Mouse (Mus musculus) neural tube, embryonic 14.5 days (tissue): Measurements from ENCODE around the gene Sik3. TPM values are rescaled to one million over a fixed set of nuclear protein-coding genes. Genes with fewer than 3 reads are reported as not detected.
A peak's percentile ranks its signal among the peaks of the same experiment; 100 is the strongest.

Experiments used
- ATAC-seq: fragments of 200-750 bp; cut with Nextera tagmentation; 2 replicates; pipeline ENCODE4 v1.8.0; 2017; ENCODE audit warnings: low read depth, mild to moderate bottlenecking, moderate TSS enrichment, moderate library complexity
- H3K27ac ChIP-seq: fragments of 300-500 bp; sonication (generic); 2 replicates; pipeline ENCODE4 v1.5.1; 2014; ENCODE audit warnings: low read depth, mild to moderate bottlenecking, control low read depth, low read length, moderate library complexity, mixed read lengths
- H3K27me3 ChIP-seq: fragments of 300-500 bp; sonication (generic); 2 replicates; pipeline ENCODE4 v1.6.1; 2014; ENCODE audit warnings: low read length; ENCODE audit not compliant: control insufficient read depth, insufficient read depth
- H3K36me3 ChIP-seq: fragments of 300-500 bp; sonication (generic); 2 replicates; pipeline ENCODE4 v1.6.1; 2014; ENCODE audit warnings: low read length, mixed read lengths; ENCODE audit not compliant: control insufficient read depth, insufficient read depth
- H3K4me1 ChIP-seq: fragments of 300-500 bp; sonication (generic); 2 replicates; pipeline ENCODE4 v1.6.1; 2014; ENCODE audit warnings: low read length; ENCODE audit not compliant: control insufficient read depth, insufficient read depth
- H3K4me2 ChIP-seq: fragments of 300-500 bp; sonication (generic); 2 replicates; pipeline ENCODE4 v1.6.1; 2014; ENCODE audit warnings: mild to moderate bottlenecking, low read depth, low read length, control low read depth
- H3K4me3 ChIP-seq: fragments of 300-500 bp; sonication (generic); 2 replicates; pipeline ENCODE4 v1.5.1; 2014; ENCODE audit warnings: low read depth, low read length, control low read depth, mixed read lengths
- H3K9ac ChIP-seq: fragments of 300-500 bp; sonication (generic); replicated peaks from 2 replicates; pipeline ENCODE4 v1.6.1; 2014; ENCODE audit warnings: low read depth, mild to moderate bottlenecking, control low read depth, low read length, mixed read lengths
- H3K9me3 ChIP-seq: fragments of 300-500 bp; sonication (generic); 2 replicates; pipeline ENCODE4 v1.6.1; 2016; ENCODE audit warnings: low read length; ENCODE audit not compliant: control insufficient read depth
- WGBS: fragments of 180-500 bp; shearing (Covaris S2); extraction: QIAGEN DNeasy Blood & Tissue Kit; methylation state at CpG from one replicate; pipeline ENCODE4 v1.1.7; 2014; 5-methylcytosine and 5-hydroxymethylcytosine counted together
- polyA plus RNA-seq: library from polyadenylated mRNA; unstranded; fragments of >200 nt; fragmentation: Nextera tagmentation; extraction: Ambion mirVana; gene quantifications from 2 replicates; pipeline ENCODE4 v1.2.1, GENCODE M21; 2014

Gene Sik3
- polyA plus RNA-seq, 1 experiment from 2014 or later: 10.5 TPM

DNA sequence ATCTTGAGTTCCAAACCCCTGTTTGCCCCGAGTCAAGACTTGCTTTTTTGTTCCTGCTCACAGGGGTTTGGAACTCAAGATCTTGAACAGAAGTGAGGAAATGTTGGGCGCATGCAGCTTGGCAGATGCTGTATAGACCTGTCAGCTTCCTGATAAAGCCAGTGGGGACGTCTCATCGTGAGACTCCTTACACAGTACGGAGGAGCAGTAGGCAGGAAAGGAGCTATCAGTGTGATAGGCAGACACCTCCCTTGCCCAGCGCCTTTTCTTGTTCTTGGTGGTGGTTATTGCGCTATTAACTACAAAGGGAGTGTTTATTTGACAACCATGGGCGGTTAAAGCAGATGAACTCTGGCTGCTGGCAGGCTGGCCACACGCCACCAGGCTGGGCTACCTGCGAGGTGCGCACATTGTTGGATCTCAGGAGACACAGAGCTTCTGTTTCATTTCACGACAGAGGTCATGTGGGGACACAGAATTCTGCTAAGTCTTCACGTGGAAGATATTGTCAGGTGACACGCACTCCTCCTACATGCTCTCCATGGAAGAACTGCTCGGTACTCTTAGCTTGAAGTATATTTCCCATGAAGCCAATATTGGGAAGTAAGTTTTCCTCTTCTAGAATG is 85.9 kb downstream of the Sik3 start:
- ATAC-seq: no peak
- Histone ChIP-seq H3K4me2 (no peak overlapping the region), H3K9ac (no peak overlapping the region), H3K9me3 (no peaks in the 10 kb centered on the region), H3K27ac (no peak overlapping the region), H3K36me3 (no peaks in the 10 kb centered on the region), H3K27me3 (no peaks in the 10 kb centered on the region), H3K4me1 (0 out of 2 replicates have a peak, but pooled peaks cover 2% of the 10 kb centered on the region), H3K4me3 (no peak overlapping the region)
- WGBS: 71% methylated on average over 15 of the region's 15 CpGs

DNA sequence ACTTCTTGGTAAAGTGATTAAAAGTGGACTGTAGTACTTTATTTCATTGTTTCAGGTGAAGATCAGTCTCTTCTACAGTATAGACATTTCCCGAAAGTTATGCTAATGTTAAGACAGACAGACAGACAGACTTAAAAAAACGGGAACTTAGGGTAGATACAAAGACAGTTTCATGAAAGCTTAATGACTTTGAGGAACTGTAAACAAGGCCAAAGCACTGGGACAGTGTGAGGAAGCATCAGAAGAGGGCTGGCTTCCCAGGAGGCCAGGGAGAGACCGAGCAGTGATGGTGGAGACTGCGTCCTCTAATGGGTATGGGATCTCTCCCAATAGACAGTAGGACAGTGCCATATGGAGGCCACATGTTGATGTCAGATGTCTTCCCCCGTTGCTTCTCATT is 86.5 kb downstream of the Sik3 start:
- no peaks in the 10 kb centered on the region for H3K9me3 ChIP-seq
- no peak overlapping the region for H3K4me2 ChIP-seq
- H3K27me3 ChIP-seq: no peaks in the 10 kb centered on the region
- H3K4me3 ChIP-seq: no peak overlapping the region
- 86% methylated on average over 5 of the region's 5 CpGs for WGBS
- no peak overlapping the region for H3K27ac ChIP-seq
- H3K4me1 ChIP-seq: 0 out of 2 replicates have a peak, but pooled peaks cover 2% of the 10 kb centered on the region
- H3K9ac ChIP-seq: no peak overlapping the region
- no peak for ATAC-seq
- no peaks in the 10 kb centered on the region for H3K36me3 ChIP-seq

DNA sequence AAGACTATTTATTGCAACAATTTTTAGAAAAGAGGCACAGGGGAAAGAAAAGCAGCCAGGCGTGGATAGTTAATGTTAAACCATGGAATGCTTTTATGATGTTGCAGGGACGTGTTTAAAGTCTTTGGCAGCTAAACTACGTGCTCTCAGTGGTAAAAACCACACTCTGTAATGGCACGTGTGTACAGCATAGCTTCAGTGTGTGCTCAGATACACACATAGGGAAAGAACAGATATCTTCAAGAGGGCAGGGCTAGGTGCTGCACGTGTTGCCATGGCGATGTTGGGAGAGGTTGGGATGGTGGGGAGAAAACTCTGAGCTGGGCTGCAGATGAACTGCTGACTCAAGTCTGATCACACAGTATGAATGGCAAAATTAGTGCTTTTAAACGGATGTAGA is 90.5 kb downstream of the Sik3 start:
- 0 out of 2 replicates have a peak, but pooled peaks cover 2% of the 10 kb centered on the region for H3K4me1 ChIP-seq
- no peak for ATAC-seq
- 63% methylated on average over 7 of the region's 7 CpGs for WGBS

DNA sequence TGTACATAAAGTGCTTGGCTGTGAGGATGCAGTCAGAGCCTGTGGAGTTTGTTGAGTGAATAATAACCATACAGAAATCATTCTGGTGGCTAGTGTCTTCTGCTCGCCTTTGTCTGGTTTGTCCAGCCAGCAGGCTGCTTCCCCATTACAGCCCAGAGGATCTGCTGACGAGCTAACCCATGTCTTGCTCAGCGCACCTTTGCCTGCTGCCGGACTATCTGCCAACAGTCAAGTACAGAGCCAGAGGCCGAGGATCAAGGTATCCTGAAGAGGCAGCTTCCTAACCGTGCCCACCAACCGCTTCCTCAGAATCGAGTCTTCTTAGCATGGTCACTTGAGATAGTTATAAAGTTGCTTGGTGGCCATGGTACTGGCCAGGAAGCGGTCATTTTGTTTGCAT is 93.5 kb downstream of the Sik3 start:
- no peaks in the 10 kb centered on the region for H3K27me3 ChIP-seq
- ATAC-seq: no peak
- H3K36me3 ChIP-seq: no peaks in the 10 kb centered on the region
- 0 out of 2 replicates have a peak, but pooled peaks cover 2% of the 10 kb centered on the region for H3K4me1 ChIP-seq
- 89% methylated on average over 9 of the region's 9 CpGs for WGBS
- no peak overlapping the region for H3K4me3 ChIP-seq
- no peak overlapping the region for H3K9ac ChIP-seq
- no peak overlapping the region for H3K4me2 ChIP-seq
- no peak overlapping the region for H3K27ac ChIP-seq
- H3K9me3 ChIP-seq: no peaks in the 10 kb centered on the region

More for the DNA sequence above, 90.5 kb downstream of the Sik3 start:
- Histone ChIP-seq H3K27me3 (no peaks in the 10 kb centered on the region), H3K9ac (no peak overlapping the region), H3K4me2 (no peak overlapping the region), H3K4me3 (no peak overlapping the region), H3K9me3 (no peaks in the 10 kb centered on the region), H3K27ac (no peak overlapping the region), H3K36me3 (no peaks in the 10 kb centered on the region)

DNA sequence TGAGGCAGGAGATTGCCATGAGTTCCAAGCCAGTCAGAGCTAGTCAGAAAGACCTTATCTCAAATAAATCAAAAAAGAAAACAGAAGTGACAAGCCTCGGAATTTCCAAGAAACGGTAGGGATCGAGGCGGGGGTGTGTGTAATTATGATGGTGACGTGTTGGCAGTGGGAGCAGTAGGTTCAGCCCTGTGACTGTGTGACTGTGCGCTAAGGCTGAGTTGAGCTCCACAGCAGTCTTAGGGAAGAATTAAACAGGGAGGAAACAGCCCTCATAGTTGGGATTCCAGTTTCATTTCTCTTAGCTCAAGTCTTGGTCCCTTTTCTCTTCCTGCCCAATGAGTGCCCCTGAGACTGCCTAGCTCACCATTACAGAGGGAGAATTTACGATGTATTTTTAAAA is 98.0 kb downstream of the Sik3 start:
- WGBS: 74% methylated on average over 7 of the region's 7 CpGs
- Histone ChIP-seq H3K4me3 (no peak overlapping the region), H3K27me3 (no peaks in the 10 kb centered on the region), H3K9ac (no peak overlapping the region), H3K36me3 (no peaks in the 10 kb centered on the region), H3K9me3 (no peaks in the 10 kb centered on the region), H3K4me1 (no peaks in the 10 kb centered on the region), H3K27ac (no peak overlapping the region), H3K4me2 (no peak overlapping the region)
- no peak for ATAC-seq

DNA sequence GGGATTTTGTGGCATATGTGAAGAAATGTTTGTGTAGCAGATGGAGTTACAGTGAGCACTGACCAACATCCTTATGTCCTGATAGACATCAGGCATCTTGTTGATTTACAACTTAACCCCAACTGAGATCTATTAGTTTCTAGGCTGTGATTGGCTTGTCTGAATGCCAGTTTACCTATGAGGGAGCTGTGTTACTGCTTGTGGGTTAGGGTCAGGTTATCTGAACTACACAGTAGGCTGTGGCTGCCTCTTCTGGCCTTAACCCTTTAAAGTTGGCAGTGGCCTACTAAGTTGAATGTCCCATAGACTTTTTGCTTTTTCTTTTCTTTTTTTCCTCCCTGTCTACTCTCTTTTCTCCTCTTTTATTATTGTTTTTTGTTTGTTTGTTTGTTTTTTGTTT is 98.7 kb downstream of the Sik3 start:
- Histone ChIP-seq H3K4me3 (no peak overlapping the region), H3K36me3 (no peaks in the 10 kb centered on the region), H3K9me3 (no peaks in the 10 kb centered on the region), H3K4me2 (no peak overlapping the region), H3K27me3 (no peaks in the 10 kb centered on the region), H3K4me1 (no peaks in the 10 kb centered on the region), H3K27ac (no peak overlapping the region), H3K9ac (no peak overlapping the region)
- ATAC-seq: no peak

DNA sequence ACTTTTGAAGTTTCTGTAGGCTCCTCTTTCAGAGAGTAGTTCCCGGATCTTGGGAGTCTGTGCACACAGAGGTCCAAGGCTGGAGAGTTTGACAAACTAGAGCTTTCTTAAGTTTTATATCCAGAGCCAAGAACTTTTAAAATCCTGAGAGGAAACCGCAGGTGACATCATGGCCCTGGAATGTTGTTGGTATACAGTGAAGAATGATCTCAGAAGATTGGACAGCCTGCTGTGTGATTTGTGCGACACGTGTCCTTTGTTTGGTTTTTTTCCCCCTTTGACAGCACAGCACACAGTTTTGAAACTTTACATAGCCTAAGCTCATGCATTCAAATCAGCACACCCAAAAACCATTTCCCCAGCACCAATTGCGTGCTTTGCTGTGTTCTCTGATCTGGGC is 99.6 kb downstream of the Sik3 start:
- H3K4me2 ChIP-seq: no peak overlapping the region
- no peak overlapping the region for H3K9ac ChIP-seq
- H3K4me1 ChIP-seq: no peaks in the 10 kb centered on the region
- 58% methylated on average over 5 of the region's 5 CpGs for WGBS
- no peak overlapping the region for H3K27ac ChIP-seq
- H3K36me3 ChIP-seq: no peaks in the 10 kb centered on the region
- H3K9me3 ChIP-seq: no peaks in the 10 kb centered on the region
- ATAC-seq: no peak
- no peaks in the 10 kb centered on the region for H3K27me3 ChIP-seq
- no peak overlapping the region for H3K4me3 ChIP-seq

DNA sequence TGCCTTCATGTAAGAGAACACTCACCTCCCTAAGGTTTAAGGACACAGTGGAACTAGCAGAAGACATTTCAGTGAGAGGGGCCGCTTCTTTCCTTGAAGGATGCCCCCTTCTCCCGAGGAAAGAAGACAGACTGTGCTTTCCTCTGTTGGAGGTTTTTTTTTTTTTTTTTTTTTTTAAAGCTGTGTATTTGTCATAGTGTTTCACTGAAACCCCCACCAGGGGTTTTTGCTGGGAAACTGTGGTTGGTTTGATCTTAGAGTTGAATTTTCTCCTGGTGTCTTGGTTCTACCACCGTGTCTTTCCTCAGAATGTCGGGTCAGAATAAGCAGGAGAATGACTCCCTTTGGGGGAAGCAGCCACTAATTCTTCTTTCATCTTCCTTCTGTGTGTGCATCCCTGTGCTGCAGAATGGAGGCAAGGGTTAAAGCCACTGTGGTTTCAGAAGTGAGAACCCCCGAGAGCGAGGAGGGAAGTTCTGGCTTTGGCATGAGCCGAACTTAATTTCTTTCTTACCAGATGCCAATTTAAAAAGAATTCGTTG is 106.3 kb downstream of the Sik3 start:
- no peak for ATAC-seq
- Histone ChIP-seq H3K36me3 (no peaks in the 10 kb centered on the region; the same call in 1 of the 2 replicates), H3K9me3 (no peaks in the 10 kb centered on the region), H3K27me3 (no peaks in the 10 kb centered on the region), H3K27ac (no peak overlapping the region), H3K4me3 (no peak overlapping the region), H3K4me2 (no peak overlapping the region), H3K9ac (no peak overlapping the region), H3K4me1 (peaks cover 13% of the 10 kb centered on the region)
- 95% methylated on average over 8 of the region's 8 CpGs for WGBS

DNA sequence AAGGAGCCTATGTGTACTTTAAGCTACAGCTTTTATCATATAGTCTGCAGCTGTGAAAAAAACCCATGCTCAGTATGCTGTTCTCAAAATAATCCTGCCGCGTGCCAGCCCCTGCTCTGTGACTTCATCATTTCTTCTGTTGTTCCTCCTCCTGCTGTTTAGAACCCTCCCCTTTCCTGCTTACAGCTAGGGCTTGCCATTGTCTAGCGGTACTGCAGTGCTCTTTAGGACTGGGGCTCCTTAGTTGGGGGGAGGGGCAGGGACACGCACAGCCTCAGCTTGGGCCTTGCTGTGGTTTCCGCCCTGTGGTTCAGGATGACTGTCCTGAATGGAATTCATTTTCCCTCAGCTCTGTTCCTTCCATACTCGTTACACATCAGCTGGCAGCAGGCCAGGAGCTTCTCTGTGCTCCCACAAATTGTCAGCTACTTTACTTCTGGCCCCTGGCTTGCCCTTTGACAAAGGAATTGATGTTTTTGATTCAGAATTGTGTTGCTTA is 107.4 kb downstream of the Sik3 start:
- Histone ChIP-seq H3K36me3 (no peaks in the 10 kb centered on the region; the same call in 1 of the 2 replicates), H3K27ac (peak overlapping the region; percentile 58), H3K4me1 (peaks cover 13% of the 10 kb centered on the region), H3K4me3 (no peak overlapping the region), H3K4me2 (no peak overlapping the region; the same call in 1 of the 2 replicates), H3K9me3 (no peaks in the 10 kb centered on the region), H3K27me3 (no peaks in the 10 kb centered on the region), H3K9ac (0 out of 2 replicates have a peak overlapping the region, but pooled peaks have one; percentile 25)
- WGBS: 2% methylated on average over 6 of the region's 6 CpGs
- ATAC-seq: peak; percentile 93
